Mouse (Mus musculus): ENCODE results near the gene Sp6.

The Sp6 gene

DNA sequence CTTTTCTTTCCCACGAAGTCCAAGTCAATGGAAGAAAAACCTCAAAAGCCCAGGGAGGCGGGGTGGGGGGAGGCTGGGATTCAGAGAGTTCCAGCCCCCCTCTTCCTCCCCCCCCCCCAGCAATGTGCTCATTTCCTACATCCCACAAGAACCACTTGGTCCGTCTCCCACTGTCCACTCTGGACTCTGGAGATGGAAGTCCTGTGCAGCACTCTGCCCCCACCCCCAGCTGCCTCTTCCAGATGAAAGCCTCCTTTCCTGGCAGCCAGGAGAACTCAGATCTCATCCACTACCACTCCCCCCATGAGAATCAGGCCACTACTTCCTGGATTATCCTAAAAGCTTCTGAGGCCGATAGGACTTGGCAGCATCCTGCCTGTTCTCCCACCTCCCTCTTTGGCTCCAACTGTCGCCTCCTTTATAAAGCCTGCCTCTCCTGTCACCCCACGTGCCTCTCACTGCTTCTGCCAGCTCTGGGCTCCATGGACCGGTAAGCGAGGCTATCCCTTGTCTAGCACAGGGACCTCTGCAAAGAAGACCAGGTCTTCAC lies at the start of gene Sp6:
TSS of gene Sp6 (plus strand) at position 274 of the 550 bp plus-strand sequence.
- no peak for DNase-seq

GRCm38 (mm10) chr11:96963580-96963979 lies 49.6 kb upstream of the Sp6 start:
- DNase-seq: peak; percentile 92 to 96

GRCm38 (mm10) chr11:96966172-96966571 lies 47.0 kb upstream of the Sp6 start:
- DNase-seq: no peak

GRCm38 (mm10) chr11:96966914-96967543 lies 46.2 kb upstream of the Sp6 start:
- DNase-seq: no peak

DNA sequence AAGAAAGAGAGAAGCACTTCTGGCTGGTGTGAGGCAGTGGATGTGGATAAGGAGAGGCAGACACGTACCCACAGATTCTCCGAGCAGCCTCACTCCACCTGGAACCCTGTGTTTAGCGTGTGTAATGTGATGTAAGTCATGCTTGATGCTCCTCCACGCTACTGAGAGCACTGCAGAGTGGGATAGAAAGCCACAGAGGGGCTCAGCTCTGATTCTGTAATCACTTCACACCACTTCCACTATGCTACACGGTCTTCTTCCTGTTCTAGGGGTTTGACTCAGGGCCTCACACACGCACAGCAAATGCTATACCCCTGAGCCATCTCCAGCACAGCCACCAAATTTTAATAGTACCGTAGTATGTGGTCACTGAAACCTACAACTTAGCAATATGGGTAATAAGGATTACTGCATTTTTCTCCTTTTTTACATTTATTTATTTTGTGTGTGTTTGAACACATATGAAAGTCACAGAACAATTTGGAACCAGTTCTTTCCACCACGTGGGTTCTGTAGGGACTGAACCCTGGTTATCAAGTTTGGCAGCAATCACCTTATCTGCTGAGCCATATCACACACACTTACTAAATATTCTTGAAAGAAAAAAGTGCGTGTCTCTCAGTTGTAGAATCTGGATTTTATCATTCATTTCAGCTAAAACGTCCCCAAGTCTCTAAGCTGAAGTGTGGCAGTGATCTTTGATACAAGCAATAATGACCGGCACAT lies 45.5 kb upstream of the Sp6 start:
- no peak for DNase-seq

- peak in 1 of 2 experiments; percentile 25 for DNase-seq
Observed at GRCm38 (mm10) chr11:96968476-96968875, 44.7 kb upstream of the Sp6 start.

DNA sequence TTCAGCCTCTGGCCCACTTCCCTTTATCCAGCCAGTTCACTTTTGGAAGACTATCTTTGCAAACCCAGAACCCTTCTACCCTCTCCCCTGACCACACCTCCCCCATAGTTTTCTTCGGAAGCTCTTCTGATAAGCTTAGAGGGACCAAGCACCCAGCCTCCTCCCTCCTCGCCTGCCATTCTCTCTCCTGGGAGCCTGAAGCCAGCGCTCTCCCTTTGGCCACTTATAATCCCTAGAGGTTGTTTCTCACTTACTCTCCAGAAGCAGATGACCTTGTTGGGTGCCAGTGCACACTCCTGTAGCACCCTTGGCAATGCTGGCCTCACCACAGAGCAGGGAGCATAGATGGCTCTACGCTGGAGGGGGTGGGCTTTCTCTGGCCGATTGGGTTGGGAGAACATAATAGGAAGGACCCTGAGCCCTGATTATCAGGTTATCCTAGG lies 43.9 kb upstream of the Sp6 start:
- DNase-seq: peak; percentile 49 to 57

GRCm38 (mm10) chr11:96969746-96970145 lies 43.4 kb upstream of the Sp6 start:
- DNase-seq: peak; percentile 78 to 84

DNA sequence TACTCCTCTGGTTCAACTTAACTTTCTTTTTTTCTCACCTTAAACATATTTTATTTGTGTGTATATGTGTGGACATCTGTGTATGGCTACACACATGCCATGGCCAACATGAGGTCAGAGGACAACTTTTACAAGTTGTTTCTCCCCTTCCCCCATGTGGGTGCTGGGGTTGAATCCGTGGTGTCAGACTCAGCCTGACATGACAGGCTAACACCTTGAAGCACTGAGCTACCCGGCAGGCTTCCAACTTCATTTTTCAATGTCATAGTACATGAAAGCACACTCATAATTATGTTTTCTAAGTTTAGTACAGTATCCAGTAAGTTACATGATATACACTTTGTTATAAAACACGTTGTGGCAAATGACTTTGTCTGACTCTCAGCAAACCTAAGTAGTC lies 42.9 kb upstream of the Sp6 start:
- no peak for DNase-seq

DNA sequence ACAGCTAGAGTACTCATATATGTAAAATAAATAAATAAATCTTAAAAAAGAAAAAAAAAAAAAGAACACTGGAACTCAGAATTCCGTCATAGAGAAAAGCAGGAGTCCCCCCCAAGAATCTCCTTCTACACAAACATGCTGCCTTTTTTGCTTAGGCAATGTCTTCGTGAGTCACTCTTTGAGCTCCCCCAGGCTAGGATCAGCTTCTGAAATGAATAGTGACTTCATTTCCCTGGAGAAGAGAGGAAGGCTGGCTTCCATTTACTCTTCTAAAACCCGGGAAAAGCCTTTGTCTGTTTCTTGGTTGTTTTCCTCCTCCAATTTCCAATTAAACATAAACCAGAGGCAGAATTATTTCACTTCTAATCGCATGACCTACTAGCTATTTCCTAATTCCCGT lies 40.3 kb upstream of the Sp6 start:
- DNase-seq: no peak

DNA sequence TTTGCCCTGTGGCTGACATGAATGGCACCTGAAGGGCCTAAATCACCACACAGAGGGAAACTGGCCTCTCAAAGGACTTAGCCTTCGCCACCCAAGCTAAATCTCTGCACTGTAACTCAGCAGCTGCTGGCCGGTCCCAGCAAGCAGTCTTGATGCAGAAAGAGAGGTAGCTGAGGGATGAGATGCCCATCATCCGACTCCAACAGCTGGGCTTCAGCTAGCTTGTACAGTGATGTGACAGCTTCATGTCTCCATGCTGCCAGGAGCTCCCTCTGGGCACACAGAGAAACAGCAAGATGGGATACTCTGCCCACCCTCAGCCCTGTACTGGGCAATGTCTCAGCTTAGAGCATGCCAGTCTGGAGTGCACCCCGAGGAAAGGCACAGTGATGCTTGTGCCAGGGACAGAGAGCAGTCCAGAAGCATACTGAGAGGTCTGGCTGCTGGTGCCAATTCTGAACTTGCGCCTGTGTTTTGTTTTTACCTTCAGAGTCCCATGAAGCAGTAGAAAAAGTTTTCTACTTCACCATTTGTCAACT lies 39.7 kb upstream of the Sp6 start:
- peak; percentile 73 to 76 for DNase-seq

DNA sequence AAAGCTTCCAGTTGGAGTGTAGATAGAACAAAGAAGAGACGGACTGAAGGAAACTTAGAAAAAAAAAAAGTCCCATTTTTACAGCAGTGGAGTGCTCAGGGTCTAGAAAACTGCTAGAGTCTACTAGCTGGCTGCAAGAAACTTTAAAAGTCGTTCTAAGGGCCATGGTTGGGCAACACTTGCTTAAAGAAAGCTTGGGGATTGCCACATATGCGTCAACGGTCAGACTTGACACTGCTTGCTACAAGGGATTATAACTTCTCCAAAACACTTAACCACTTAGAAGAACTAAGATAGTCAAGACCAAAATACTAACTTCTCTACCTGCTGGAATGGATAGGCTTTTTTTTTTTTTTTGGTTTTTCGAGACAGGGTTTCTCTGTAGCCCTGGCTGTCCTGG lies 38.4 kb upstream of the Sp6 start:
- DNase-seq: no peak

DNA sequence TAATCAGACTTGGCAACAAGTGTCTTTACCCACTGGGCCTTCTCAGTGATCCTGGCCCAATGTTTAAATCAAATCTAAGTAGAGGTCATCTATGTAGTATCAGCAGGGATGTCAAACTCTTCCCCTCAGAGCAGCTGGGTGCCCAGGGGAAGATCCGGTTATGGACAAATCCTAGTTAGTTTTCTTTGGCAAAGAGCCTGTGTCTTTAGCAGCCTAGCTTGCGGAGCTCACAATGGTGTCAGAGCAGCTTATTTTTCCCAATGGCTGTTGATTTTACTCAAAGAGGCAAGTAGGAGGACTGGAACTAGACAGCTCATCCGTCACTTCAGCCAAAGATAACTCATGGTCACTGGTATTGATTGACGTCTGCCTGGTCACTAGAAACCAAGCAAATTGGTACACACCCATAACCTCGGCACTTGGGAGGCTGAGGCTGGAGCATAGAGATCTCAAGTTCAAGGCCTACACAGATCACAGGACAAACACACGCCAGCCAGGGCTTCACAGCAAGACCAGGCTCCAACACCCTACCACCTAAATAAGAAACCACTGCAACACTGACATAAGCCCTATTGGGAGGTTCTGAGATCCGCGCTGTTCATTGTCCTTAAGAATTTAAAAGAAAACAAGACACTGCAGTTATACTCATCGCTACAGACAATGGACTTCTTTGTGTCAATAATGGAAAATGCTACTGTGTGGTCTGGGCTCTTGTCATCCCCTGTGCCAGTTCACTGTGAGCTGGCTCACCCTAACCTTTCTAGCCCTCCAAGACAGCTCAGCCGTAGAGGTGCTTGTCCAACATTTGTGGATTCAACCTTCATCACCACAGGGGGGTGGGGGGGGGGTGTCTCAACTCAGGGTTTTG lies 37.4 kb upstream of the Sp6 start:
- no peak for DNase-seq

DNA sequence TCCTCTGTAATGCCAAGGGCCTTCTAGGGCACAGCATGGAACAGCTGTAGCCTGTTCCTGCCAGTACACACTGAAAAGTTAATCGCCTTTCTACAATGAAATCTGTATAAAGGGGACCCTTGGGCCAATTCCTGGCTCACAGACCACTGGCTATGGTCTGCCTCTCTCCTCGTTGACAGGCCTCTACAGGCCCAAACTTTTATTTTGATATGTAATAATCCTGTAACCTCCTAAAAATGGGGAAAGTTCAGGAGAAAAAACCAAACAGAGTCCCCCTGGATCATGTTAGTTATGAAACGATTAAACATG lies 36.9 kb upstream of the Sp6 start:
- DNase-seq: no peak

GRCm38 (mm10) chr11:96976911-96977591 lies 36.1 kb upstream of the Sp6 start:
- peak in 1 of 2 experiments; percentile 92 for DNase-seq

GRCm38 (mm10) chr11:96977606-96978400 lies 35.4 kb upstream of the Sp6 start:
- peak; percentile 97 to 99 for DNase-seq

DNA sequence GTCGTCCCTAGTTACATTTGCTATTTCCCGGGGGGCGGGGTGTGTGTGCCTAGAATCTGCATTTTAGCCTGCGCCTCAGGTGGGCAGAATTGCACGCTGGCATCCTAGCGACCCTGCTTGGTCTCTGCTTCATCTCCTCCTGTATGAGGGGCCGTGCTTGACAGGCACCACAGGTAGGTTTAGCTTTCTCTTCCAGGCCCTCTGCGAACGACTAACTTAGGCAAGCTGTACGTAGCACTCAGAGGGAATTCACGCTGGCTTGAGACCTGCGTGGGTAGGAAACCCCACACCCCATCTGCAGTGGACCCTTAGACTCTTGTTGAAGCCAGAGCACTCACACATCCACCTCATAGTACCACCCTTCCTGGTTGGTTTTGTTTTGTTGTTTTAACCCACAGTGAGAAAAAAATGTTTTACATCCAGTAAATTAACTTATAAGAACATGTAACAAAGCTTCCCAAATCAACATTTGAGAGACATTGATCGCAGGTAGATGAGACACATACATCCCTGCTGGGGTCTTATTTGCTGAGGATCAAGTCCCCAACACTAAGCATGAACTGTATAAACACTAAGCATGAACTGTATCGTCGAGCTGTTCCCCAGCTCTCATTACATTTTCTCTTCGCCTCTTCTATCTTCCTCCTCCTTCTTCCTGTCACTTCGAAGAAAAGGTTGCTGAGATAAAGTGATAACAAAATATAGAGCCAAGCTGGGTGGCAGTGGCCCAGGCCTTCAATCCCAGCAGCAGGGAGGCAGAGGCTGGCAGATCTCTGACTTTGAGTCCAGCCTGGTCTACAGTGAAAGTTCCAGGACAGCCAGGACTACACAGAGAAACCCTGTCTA lies 34.6 kb upstream of the Sp6 start:
- peak in 1 of 2 experiments; percentile 43 for DNase-seq

DNA sequence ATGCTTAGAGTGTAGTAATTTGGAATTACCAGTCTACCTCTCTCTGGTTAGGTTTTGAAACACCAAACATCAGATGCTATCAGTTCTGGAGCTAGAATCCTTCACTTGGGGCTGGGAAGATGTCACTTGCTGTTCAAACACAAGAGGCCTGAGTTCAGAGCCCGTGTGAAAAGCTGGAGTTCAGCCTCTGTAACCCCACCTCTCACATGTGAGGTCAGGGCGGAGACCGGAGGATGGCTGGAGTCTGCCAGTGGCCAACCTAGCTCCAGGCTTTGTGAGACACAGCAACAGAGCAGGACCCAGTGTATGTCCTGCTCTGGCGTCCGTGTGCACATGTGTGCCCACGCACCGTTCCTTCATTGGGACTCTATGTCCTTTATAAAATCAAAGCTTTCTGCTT lies 33.9 kb upstream of the Sp6 start:
- no peak for DNase-seq

GRCm38 (mm10) chr11:96980021-96980420 lies 33.2 kb upstream of the Sp6 start:
- no peak for DNase-seq

GRCm38 (mm10) chr11:96981461-96981860 lies 31.7 kb upstream of the Sp6 start:
- DNase-seq: no peak

- peak; percentile 87 to 91 for DNase-seq
Observed at GRCm38 (mm10) chr11:96982355-96982754, 30.8 kb upstream of the Sp6 start.
